Mouse (Mus musculus) intestine, embryonic 16.5 days (tissue): Measurements from ENCODE around the gene E2f3. TPM values are rescaled to one million over a fixed set of nuclear protein-coding genes. Genes with fewer than 3 reads are reported as not detected.

Experiments
- ATAC-seq: fragments of 200-750 bp; cut with Nextera tagmentation; 2 replicates; pipeline ENCODE4 v1.8.0; 2017; ENCODE audit warnings: moderate TSS enrichment, moderate library complexity
- H3K27ac ChIP-seq: fragments of 300-500 bp; sonication (generic); 2 replicates; pipeline ENCODE4 v1.5.1; 2014; ENCODE audit warnings: mild to moderate bottlenecking, low read length
- H3K27me3 ChIP-seq: fragments of 300-500 bp; sonication (generic); replicated peaks from 2 replicates; pipeline ENCODE4 v1.6.1; 2014; ENCODE audit warnings: low read length, control low read depth, mixed read lengths; ENCODE audit not compliant: control insufficient read depth, insufficient read depth
- H3K36me3 ChIP-seq: fragments of 300-500 bp; sonication (generic); 2 replicates; pipeline ENCODE4 v1.6.1; 2014; ENCODE audit warnings: low read length, control low read depth; ENCODE audit not compliant: control insufficient read depth, insufficient read depth
- H3K4me1 ChIP-seq: fragments of 300-500 bp; sonication (generic); 2 replicates; pipeline ENCODE4 v1.6.1; 2014; ENCODE audit warnings: low read length, control low read depth, mixed read lengths; ENCODE audit not compliant: control insufficient read depth, insufficient read depth
- H3K4me2 ChIP-seq: fragments of 300-500 bp; sonication (generic); 2 replicates; pipeline ENCODE4 v1.6.1; 2014; ENCODE audit warnings: low read depth, low read length, control low read depth
- H3K4me3 ChIP-seq: fragments of 300-500 bp; sonication (generic); 2 replicates; pipeline ENCODE4 v1.5.1; 2014; ENCODE audit warnings: mild to moderate bottlenecking, low read length
- H3K9ac ChIP-seq: fragments of 300-500 bp; sonication (generic); 2 replicates; pipeline ENCODE4 v1.6.1; 2014; ENCODE audit warnings: low read depth, low read length
- H3K9me3 ChIP-seq: fragments of 300-500 bp; sonication (generic); 2 replicates; pipeline ENCODE4 v1.6.1; 2016; ENCODE audit warnings: low read length, control low read depth; ENCODE audit not compliant: control insufficient read depth
- WGBS: fragments of 180-500 bp; shearing (Covaris S2); extraction: QIAGEN DNeasy Blood & Tissue Kit; methylation state at CpG from one replicate; pipeline ENCODE4 v1.1.7; 2014; 5-methylcytosine and 5-hydroxymethylcytosine counted together
- polyA plus RNA-seq: library from polyadenylated mRNA; unstranded; fragments of >200 nt; fragmentation: Nextera tagmentation; extraction: Ambion mirVana; gene quantifications from 2 replicates; pipeline ENCODE4 v1.2.1, GENCODE M21; 2015

The E2f3 gene
- polyA plus RNA-seq, 1 experiment from 2014 or later: 6.7 TPM

DNA sequence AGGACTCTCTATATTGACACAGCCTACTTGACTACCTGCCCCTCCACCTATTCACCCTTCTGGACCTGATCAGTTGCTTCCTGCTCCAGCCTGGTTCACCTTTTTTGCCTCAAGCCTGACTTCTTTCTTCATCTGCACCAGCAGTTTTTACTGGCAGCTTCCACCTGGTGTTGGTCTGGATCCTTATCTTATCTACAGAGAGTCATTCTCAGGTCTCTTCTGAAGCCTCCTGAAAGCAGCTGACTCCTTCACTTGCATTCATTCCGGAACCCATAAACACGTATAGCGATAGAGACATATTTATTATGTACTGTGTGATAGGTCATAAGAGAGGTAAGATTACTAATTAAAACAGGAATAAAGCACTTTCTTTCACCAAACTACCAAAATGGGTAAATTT, 119.1 kb downstream of the E2f3 start:
- no peak overlapping the region for H3K4me2 ChIP-seq
- H3K27me3 ChIP-seq: no peaks in the 10 kb centered on the region
- H3K4me3 ChIP-seq: no peak overlapping the region
- 78% methylated on average over 3 of the region's 3 CpGs for WGBS
- no peaks in the 10 kb centered on the region for H3K9me3 ChIP-seq
- H3K36me3 ChIP-seq: no peaks in the 10 kb centered on the region
- no peak overlapping the region for H3K9ac ChIP-seq
- no peaks in the 10 kb centered on the region; the same call in 1 of the 2 replicates for H3K4me1 ChIP-seq
- H3K27ac ChIP-seq: no peak overlapping the region
- peak; percentile 79 for ATAC-seq

- ATAC-seq: no peak
- WGBS: 53% methylated on average over 6 of the region's 6 CpGs
- H3K9me3 ChIP-seq: no peaks in the 10 kb centered on the region
- H3K4me1 ChIP-seq: no peaks in the 10 kb centered on the region; the same call in 1 of the 2 replicates
- no peak overlapping the region for H3K4me3 ChIP-seq
- H3K4me2 ChIP-seq: no peak overlapping the region
- H3K27me3 ChIP-seq: no peaks in the 10 kb centered on the region
- no peak overlapping the region for H3K27ac ChIP-seq
- no peak overlapping the region for H3K9ac ChIP-seq
- H3K36me3 ChIP-seq: no peaks in the 10 kb centered on the region
Measured at GRCm38 (mm10) chr13:29864331-29864730, 121.5 kb downstream of the E2f3 start.

GRCm38 (mm10) chr13:29860087-29860486, 125.8 kb downstream of the E2f3 start:
- Histone ChIP-seq H3K27ac (no peak overlapping the region), H3K36me3 (no peaks in the 10 kb centered on the region), H3K4me2 (no peak overlapping the region), H3K9me3 (no peaks in the 10 kb centered on the region), H3K9ac (no peak overlapping the region), H3K4me3 (no peak overlapping the region), H3K4me1 (no peaks in the 10 kb centered on the region), H3K27me3 (no peaks in the 10 kb centered on the region)
- 68% methylated on average over 2 of the region's 2 CpGs for WGBS
- ATAC-seq: peak; percentile 53

- ATAC-seq: peak; percentile 21; the same call in 1 of the 2 replicates
Measured at GRCm38 (mm10) chr13:29857436-29857835, 128.4 kb downstream of the E2f3 start.

More at GRCm38 (mm10) chr13:29857436-29857835, 128.4 kb downstream of the E2f3 start:
- Histone ChIP-seq H3K4me1 (peaks cover 3% of the 10 kb centered on the region; the same call in 1 of the 2 replicates), H3K9ac (no peak overlapping the region), H3K4me2 (no peak overlapping the region), H3K9me3 (no peaks in the 10 kb centered on the region), H3K4me3 (no peak overlapping the region), H3K27me3 (no peaks in the 10 kb centered on the region), H3K36me3 (no peaks in the 10 kb centered on the region), H3K27ac (no peak overlapping the region)
- 17% methylated on average over 4 of the region's 4 CpGs for WGBS

Other genes starting within 250 kb of the E2f3 start
- 23.4 and 25.0 TPM in 2 replicates for gene Cdkal1, start 130.4 kb downstream of the E2f3 start, polyA plus RNA-seq
- 37.4 and 44.2 TPM in 2 replicates for gene Mboat1, start 150.4 kb upstream of the E2f3 start, polyA plus RNA-seq